Mouse (Mus musculus): ENCODE measurements at regions not wholly inside any gene's neighbourhood (a gene's known extent, or its start where the extent isn't known, plus 50 kb on each side); places are given as distances from the start of the nearest gene placed in this dataset.
A peak's percentile ranks its signal among the peaks of the same experiment; 100 is the strongest.

DNA sequence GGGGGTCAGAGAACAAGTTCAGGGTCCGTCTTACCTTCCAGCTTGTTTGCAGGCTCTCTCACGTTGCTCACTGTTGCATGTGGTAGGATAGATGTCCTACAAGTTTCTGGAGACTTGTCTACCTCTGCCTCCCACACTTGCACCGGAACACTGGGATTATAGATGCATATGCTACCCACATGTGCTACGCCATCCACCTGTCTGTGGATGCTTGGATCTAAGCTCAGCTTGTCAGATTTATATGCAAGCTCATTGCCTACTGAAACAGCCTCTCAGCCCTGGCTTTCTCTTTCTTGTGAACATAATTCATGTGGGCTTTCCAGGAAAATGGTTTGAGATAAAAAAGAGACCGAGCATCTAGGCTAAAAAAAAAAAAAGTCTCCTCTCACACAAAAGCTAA lies 353.0 kb downstream of the Nucb2 start:
- no peak for DNase-seq (ENCODE audit: low spot score)

GRCm38 (mm10) chr7:116857744-116858143 lies 353.6 kb downstream of the Nucb2 start:
- DNase-seq (ENCODE audit: low spot score) = no peak

GRCm38 (mm10) chr7:116882268-116882964 lies 378.2 kb downstream of the Nucb2 start:
- DNase-seq (ENCODE audit: low spot score) = no peak

GRCm38 (mm10) chr7:116893846-116894245 lies 389.7 kb downstream of the Nucb2 start:
- no peak for DNase-seq (ENCODE audit: low spot score)

DNA sequence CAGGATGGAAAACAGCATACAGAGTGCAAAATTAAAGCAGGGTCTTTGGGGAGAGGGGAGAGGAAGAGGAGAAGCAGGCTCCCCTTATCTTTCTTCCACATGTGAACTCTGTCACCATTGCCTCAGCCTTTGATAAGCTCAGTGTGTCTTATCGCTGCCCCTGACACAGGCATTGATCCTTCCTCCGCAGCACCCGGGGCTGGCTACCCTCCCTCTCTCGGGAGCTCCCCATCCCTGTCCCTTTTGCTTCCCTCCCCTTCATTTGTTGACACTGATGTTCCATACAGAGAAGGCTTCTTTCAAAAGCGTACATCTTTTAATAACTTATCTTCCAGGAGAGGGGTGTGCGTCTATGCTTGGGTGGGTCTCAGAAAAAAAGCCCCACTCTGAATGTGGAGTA lies 411.6 kb downstream of the Nucb2 start:
- DNase-seq (ENCODE audit: low spot score) = no peak

DNA sequence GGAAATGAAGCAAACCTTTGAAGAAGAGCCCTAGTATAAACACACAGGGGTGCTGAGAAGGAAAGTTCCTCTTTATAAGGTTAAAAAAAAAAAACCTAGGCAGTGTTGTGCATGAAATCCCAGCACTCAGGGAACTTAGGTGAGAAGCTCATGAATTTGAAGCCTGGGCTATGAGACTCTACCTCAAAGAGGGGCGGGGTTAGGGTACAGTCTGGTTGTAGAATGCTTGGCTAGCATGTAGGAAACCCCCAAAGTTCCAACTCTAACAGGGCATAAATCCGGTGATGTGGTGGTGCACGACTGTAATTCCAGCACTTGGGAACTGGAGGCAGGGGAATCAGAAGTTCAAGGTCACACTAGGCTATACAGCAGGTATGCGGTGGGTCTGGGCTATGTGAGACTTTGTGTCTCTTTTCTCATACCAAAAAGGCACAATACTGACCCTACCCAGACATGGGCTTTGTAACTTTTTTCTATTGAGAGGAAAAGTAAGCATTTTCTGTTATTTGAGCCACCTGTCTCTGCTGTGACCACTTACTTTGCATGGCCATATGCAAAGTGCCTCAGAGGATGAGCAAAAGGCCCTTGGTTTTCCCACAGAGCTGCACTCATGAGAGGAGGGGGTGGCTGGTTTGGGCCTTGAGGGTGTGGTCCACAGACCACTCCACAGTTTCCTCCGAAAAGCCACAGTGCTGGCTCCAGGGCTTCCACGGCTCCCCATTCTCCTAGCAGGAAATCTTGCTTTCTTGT lies 413.9 kb downstream of the Nucb2 start:
- no peak for DNase-seq (ENCODE audit: low spot score)

- DNase-seq (ENCODE audit: low spot score) = no peak
Observed at GRCm38 (mm10) chr7:116946448-116946847, 434.3 kb upstream of the Xylt1 start.

GRCm38 (mm10) chr7:116959196-116959895 lies 421.4 kb upstream of the Xylt1 start:
- no peak for DNase-seq (ENCODE audit: low spot score)

DNA sequence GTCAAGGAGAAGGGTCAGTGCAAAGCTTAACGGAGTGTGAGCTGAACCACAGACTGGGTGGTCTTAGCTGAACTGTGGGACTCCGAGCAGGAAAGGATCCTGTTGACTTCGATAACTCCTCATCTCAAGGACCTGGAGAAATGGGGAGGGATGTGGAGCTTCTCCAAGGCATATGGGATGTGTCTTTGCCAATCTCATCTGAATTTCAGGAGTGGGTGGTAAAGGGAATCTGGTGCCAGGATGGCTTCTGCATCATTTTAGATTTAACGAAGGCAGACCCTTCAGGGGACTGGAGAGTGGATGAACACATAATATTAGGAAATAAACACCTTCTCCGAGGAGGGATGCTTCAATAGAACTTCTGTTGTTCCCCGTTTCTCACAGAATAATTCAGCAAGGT lies 416.9 kb upstream of the Xylt1 start:
- DNase-seq (ENCODE audit: low spot score) = no peak

- DNase-seq (ENCODE audit: low spot score) = no peak
Observed at GRCm38 (mm10) chr7:116991351-116991750, 389.4 kb upstream of the Xylt1 start.

- DNase-seq (ENCODE audit: low spot score) = no peak
Observed at GRCm38 (mm10) chr7:116992166-116992565, 388.6 kb upstream of the Xylt1 start.

GRCm38 (mm10) chr7:116995770-116996169 lies 385.0 kb upstream of the Xylt1 start:
- no peak for DNase-seq (ENCODE audit: low spot score)

GRCm38 (mm10) chr7:117003167-117003566 lies 377.6 kb upstream of the Xylt1 start:
- DNase-seq (ENCODE audit: low spot score) = no peak

GRCm38 (mm10) chr7:117018349-117018748 lies 362.4 kb upstream of the Xylt1 start:
- no peak for DNase-seq (ENCODE audit: low spot score)

DNA sequence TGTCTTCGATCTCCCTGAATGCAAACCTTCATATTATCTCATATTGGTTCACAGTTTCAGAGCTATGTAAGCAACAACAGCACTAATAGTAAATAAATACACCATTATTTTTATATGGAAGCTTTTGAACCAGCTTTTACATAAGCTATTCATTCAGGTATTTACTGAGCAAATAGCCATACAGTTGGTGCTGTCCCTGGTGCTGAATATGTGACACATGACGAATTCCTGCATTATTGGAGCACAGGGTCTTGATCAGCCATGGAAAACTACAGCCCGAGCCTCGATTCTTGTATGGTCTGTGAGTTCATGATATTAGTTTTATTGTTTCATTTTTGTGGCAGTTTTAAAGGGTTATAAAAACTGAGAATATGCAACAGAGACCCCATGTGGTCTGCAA lies 359.1 kb upstream of the Xylt1 start:
- DNase-seq (ENCODE audit: low spot score) = peak; percentile 1

DNA sequence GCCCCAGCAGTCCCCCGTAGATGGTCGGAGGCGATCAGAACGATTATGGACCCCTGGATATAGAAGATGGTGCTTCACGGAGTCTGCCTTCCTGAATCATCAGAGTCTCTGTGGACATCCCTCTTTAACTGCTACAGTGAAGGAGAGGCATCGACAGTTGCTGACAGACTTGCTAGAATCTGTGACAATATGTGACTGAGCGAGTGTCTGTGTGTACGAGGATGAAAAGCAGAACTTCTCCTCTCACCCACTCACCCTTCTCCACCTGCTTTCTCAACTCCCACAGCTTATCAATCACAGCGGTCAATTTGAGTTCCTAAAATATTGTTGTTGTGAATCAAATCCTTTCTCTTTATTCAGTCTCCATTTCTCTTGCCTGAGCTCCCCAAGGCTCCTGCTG lies 335.9 kb upstream of the Xylt1 start:
- DNase-seq (ENCODE audit: low spot score) = no peak

- no peak for DNase-seq (ENCODE audit: low spot score)
Observed at GRCm38 (mm10) chr7:117049249-117049648, 331.5 kb upstream of the Xylt1 start.

GRCm38 (mm10) chr7:117065771-117066170 lies 315.0 kb upstream of the Xylt1 start:
- DNase-seq (ENCODE audit: low spot score) = no peak

DNA sequence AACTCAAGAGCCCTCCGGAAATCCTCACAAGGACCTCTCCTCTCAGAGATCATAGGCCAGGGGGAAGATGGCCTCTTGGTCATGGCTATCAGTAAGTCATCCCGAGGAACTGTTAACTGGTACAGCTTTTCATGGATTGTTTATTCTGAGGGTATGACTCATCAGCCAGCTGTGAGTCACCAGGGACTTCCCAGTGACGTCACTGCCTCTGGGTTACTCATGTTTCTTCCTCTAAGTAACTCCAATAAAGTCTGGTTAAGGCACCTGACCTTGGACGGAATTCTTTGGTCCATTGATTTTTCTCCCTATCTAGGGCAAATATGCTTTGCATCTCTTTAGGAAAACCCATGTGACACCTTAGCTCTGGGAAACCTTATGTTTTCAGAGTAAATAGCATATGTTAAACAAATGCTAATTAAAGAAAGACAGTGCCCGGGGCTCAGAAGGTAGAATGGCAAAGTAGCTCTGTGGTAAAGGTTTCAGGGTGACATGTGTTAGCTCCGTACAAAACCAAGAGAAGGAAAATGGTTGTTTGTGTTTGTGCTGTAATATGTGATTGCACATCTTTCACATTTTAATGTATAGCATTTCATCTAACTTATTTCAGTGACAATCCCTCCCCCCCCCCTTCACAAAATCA lies 289.7 kb upstream of the Xylt1 start:
- no peak for DNase-seq (ENCODE audit: low spot score)

DNA sequence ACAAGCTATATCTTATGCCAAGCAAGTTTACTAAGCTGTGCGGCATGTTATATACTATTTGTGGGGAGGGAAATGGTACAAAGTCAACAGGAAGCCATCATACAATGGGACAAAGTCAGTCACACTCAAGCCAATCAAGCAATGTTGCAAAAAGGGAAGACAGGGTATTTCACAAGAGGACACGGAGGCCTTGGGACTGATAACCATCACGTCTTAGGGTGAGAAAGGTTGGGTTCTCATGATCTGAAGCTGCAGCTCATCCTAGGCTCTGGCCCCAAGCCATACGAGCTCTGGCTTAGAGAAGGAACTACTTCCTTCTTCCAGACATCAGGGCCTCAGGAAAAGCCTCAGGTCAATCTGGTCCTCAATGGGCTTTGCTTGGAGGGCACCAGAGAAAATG lies 287.9 kb upstream of the Xylt1 start:
- DNase-seq (ENCODE audit: low spot score) = no peak

GRCm38 (mm10) chr7:117097618-117098017 lies 283.2 kb upstream of the Xylt1 start:
- DNase-seq (ENCODE audit: low spot score) = no peak

- no peak for DNase-seq (ENCODE audit: low spot score)
Observed at GRCm38 (mm10) chr7:117099041-117099440, 281.7 kb upstream of the Xylt1 start.

- no peak for DNase-seq (ENCODE audit: low spot score)
Observed at GRCm38 (mm10) chr7:117103035-117103434, 277.7 kb upstream of the Xylt1 start.

Measured in c-Kit-positive CD71-positive TER-119-positive erythroid progenitor cells, embryonic 14.5 days (primary cell).